ENCODE assay signal across 20 mouse cellular contexts in genomic region chr9:61095069-61095775, GRCm38 (mm10).
DNase-seq lines count a peak whose midpoint lies in the region; ATAC-seq and TF ChIP-seq lines count a peak whose summit lies in the region.
"Had no signal": no experiment of that assay in that cellular context is flagged by ENCODE, and none has a peak within 500 bp of the region (broad histone marks: within the 10 kb centered on the region; RNA-seq: fewer than 3 reads in every experiment).

No protein-coding gene starts in this region.

- no peak for TF ChIP-seq CTCF in midbrain, postnatal 0 days (IDR thresholded peaks at IDR 0.05)

- H3K4me2 ChIP-seq in midbrain, postnatal 0 days (ENCODE audit: low read depth, low read length, poor library complexity, severe bottlenecking): no peak overlapping the region
- no peak overlapping the region for H3K4me2 ChIP-seq in midbrain, embryonic 16.5 days (ENCODE audit: low read length)
- no peak overlapping the region for H3K4me2 ChIP-seq in lung, embryonic 16.5 days (ENCODE audit: low read depth, low read length)
- H3K4me2 ChIP-seq: forebrain, embryonic 15.5 days; heart, embryonic 12.5 days had no signal

- no peaks in the 10 kb centered on the region for H3K4me1 ChIP-seq in midbrain, postnatal 0 days (ENCODE audit: insufficient read depth, low read length)
- no peaks in the 10 kb centered on the region for H3K4me1 ChIP-seq in midbrain, embryonic 16.5 days (ENCODE audit: control insufficient read depth, insufficient read depth, low read length)
- H3K4me1 ChIP-seq in lung, embryonic 16.5 days (replicated peaks; ENCODE audit: control insufficient read depth, insufficient read depth, low read length): no peaks in the 10 kb centered on the region
- H3K4me1 ChIP-seq: heart, embryonic 12.5 days had no signal

- H3K9me3 ChIP-seq in midbrain, postnatal 0 days (ENCODE audit: low read length): no peaks in the 10 kb centered on the region
- no peaks in the 10 kb centered on the region for H3K9me3 ChIP-seq in midbrain, embryonic 16.5 days (replicated peaks; ENCODE audit: control insufficient read depth, low read length, poor library complexity, severe bottlenecking)
- no peaks in the 10 kb centered on the region for H3K9me3 ChIP-seq in lung, embryonic 16.5 days (ENCODE audit: control insufficient read depth, low read length)
- H3K9me3 ChIP-seq: forebrain, embryonic 15.5 days; heart, embryonic 12.5 days; hindbrain, embryonic 10.5 days; midbrain, embryonic 10.5 days had no signal

- H3K27ac ChIP-seq in midbrain, postnatal 0 days (ENCODE audit: low read depth, low read length): no peak overlapping the region
- H3K27ac ChIP-seq in midbrain, embryonic 16.5 days (ENCODE audit: low read length): no peak overlapping the region
- no peak overlapping the region for H3K27ac ChIP-seq in lung, embryonic 16.5 days (ENCODE audit: low read length)
- H3K27ac ChIP-seq: forebrain, embryonic 15.5 days; hindbrain, embryonic 10.5 days; hindbrain, postnatal 0 days; liver, embryonic 14.5 days; midbrain, embryonic 10.5 days had no signal

- WGBS in midbrain, postnatal 0 days: 76% methylated on average over 2 of the region's 2 CpGs
- WGBS in midbrain, embryonic 16.5 days: 87% methylated on average over 2 of the region's 2 CpGs
- WGBS in lung, embryonic 16.5 days: 64% methylated on average over 2 of the region's 2 CpGs

- H3K27me3 ChIP-seq in midbrain, postnatal 0 days (ENCODE audit: insufficient read depth, low read length): no peaks in the 10 kb centered on the region
- no peaks in the 10 kb centered on the region for H3K27me3 ChIP-seq in midbrain, embryonic 16.5 days (ENCODE audit: control insufficient read depth, insufficient read depth, low read depth, low read length)
- peaks cover 41% of the 10 kb centered on the region for H3K27me3 ChIP-seq in lung, embryonic 16.5 days (ENCODE audit: control insufficient read depth, insufficient read depth, low read depth, low read length)
- H3K27me3 ChIP-seq: forebrain, embryonic 15.5 days had no signal

- H3K36me3 ChIP-seq in midbrain, postnatal 0 days (ENCODE audit: insufficient read depth, low read length): no peaks in the 10 kb centered on the region
- no peaks in the 10 kb centered on the region for H3K36me3 ChIP-seq in midbrain, embryonic 16.5 days (ENCODE audit: control insufficient read depth, insufficient read depth, low read length)
- H3K36me3 ChIP-seq in lung, embryonic 16.5 days (ENCODE audit: control insufficient read depth, insufficient read depth, low read length): no peaks in the 10 kb centered on the region
- H3K36me3 ChIP-seq: forebrain, embryonic 15.5 days; heart, embryonic 12.5 days; hindbrain, embryonic 10.5 days; midbrain, embryonic 10.5 days had no signal

- no peak overlapping the region for H3K9ac ChIP-seq in midbrain, postnatal 0 days (replicated peaks; ENCODE audit: low read length, poor library complexity, severe bottlenecking)
- no peak overlapping the region for H3K9ac ChIP-seq in midbrain, embryonic 16.5 days (ENCODE audit: low read depth, low read length)
- no peak overlapping the region for H3K9ac ChIP-seq in lung, embryonic 16.5 days (ENCODE audit: low read length)
- H3K9ac ChIP-seq: forebrain, embryonic 15.5 days; heart, embryonic 12.5 days; liver, embryonic 14.5 days had no signal

- peak; percentile 44 for DNase-seq in adrenal gland, adult 2 months
- no peak for DNase-seq in adrenal gland, adult 18-20 months (ENCODE audit: low spot score in 2 of 2)
- peak; percentile 29 for DNase-seq in midbrain, postnatal 0 days (ENCODE audit: low spot score)
- no peak for DNase-seq in heart, adult 11 months
- DNase-seq in testis, postnatal 14 days (ENCODE audit: low spot score): no peak
- no peak for DNase-seq in spleen, adult 18-20 months
- DNase-seq: cerebellum, adult 18-20 months; layer of hippocampus, adult 9-11 months; right cerebral cortex, postnatal 14 days; thymus, postnatal 14 days had no signal

- ATAC-seq in midbrain, postnatal 0 days (ENCODE audit: low FRiP score): no peak
- no peak for ATAC-seq in midbrain, embryonic 16.5 days
- ATAC-seq in lung, embryonic 16.5 days (ENCODE audit: low read depth): peak; percentile 59; the same call in 1 of the 2 replicates
- ATAC-seq: CD4-positive, CD25-positive, alpha-beta regulatory T cell, adult 4 months; forebrain, embryonic 15.5 days; hindbrain, postnatal 0 days; intestine, postnatal 0 days had no signal

- H3K4me3 ChIP-seq in midbrain, postnatal 0 days (ENCODE audit: low read depth, low read length): no peak overlapping the region
- no peak overlapping the region for H3K4me3 ChIP-seq in midbrain, embryonic 16.5 days (ENCODE audit: low read depth, low read length)
- H3K4me3 ChIP-seq in lung, embryonic 16.5 days (ENCODE audit: low read length): no peak overlapping the region
- H3K4me3 ChIP-seq: forebrain, embryonic 15.5 days; heart, embryonic 12.5 days; hindbrain, embryonic 10.5 days; midbrain, embryonic 10.5 days had no signal

Comparison
In these comparisons a context has a peak if more than half of its experiments do, and no peak if none do; other contexts are left out.
1. DNase-seq: peak in adrenal gland, adult 2 months (single experiment) and midbrain, postnatal 0 days (single experiment); none in adrenal gland, adult 18-20 months (0 of 2), heart, adult 11 months (single experiment), testis, postnatal 14 days (single experiment) and spleen, adult 18-20 months (0 of 2).